Mouse (Mus musculus) CD4-positive, CD25-positive, alpha-beta regulatory T cell, adult 2 months (primary cell): ENCODE measurements around the gene Srebf1.
A peak's percentile ranks its signal among the peaks of the same experiment; 100 is the strongest.

Experiments
- DNase-seq: peaks from one replicate; pipeline ENCODE4 v3.0.0-alpha.2; 2012; ENCODE audit warnings: low read depth, low spot score

Srebf1 gene

DNA sequence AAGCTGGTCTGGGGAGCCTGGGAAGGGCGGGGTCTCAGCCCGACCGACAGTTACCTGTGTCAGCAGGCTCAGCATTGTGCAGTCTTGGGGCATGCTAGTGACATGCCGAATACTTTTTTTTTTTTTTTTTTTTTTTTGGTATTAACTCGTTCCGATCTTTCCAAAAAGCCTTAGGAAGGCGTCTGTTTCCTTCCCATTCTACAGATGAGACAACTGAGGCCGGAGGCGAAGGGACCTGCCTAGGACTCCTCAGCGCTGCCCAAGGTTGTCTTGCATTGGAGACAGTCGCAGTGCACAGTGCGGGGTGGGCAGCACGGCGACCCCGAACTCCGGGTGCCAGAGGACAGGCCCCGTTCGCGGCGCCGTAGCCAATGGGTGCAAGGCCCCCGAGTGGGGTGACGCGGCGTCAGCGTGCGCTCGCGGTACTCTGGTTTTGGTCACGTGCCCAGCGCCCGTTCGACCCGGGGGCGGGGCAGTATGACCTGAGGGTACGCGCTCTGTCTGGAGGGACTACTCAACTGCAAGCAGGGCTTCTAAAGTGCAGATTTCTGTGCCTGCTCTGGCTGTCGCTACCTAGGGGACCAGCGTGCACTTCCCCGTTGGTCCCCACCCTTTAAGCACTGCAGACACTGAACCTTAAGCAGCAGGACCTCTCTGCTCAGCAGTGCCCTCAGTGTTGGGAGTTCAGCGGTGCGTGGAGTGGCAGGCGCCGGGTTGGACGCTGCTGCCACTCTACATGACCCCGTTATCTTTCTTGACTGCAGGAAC is at the start of gene Srebf1:
Gene Srebf1 (minus strand): TSS at position 113 of the 768 bp plus-strand sequence.
- peak; percentile 90 for DNase-seq

DNA sequence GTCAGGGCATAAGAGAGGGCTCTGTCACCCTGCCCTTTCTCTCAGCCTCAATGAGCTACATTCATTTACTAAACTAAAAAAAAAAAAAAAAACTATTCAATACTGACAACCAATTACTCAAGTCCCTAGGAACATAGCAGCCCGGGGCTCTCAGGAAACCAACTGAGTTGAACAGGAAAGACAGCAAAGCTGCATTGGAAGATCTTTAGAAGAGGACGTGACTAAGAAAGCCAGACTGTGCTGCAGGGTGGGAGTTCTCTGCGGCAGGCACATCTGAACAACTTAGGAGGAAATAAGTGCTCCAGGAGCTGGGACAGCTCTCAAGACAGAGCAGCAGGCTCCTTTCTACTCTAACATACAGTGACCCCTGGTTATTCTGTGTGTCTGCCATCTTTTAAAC is 46.2 kb upstream of the Srebf1 start:
- no peak for DNase-seq

DNA sequence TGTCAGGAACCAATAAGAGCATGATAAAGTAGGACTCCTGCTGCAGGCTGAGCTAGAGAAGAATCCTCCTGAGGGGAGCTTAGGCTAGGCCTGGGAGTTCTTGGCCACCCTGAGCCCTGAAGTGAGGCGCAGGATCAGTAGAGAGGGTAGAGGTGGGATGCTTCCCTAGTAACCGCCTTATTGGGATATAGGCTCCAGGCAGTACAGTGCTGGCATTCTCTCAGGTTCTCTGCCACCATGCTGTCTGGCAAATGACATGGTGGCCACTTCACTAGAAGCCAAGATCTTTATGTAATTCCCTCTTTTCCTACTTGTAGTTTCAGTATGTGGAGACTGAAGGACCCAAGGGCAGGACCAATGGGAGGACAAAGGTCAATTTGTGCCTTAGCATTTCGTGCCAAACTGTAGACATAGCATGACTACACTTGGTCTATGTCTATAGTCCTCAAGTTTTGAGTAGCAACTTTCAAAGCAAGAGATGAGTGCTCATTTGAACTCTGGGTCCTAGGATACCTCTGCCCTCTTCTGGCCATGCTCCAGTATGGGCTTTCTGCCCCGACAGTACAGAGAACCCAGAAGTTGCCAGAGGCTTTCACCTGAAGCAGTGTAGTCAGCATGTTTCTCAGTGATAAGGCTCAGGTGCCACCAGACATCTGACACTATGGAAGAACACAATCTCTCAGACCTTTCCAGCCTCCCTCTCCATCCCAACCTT is 43.0 kb upstream of the Srebf1 start:
- DNase-seq: peak; percentile 51

DNA sequence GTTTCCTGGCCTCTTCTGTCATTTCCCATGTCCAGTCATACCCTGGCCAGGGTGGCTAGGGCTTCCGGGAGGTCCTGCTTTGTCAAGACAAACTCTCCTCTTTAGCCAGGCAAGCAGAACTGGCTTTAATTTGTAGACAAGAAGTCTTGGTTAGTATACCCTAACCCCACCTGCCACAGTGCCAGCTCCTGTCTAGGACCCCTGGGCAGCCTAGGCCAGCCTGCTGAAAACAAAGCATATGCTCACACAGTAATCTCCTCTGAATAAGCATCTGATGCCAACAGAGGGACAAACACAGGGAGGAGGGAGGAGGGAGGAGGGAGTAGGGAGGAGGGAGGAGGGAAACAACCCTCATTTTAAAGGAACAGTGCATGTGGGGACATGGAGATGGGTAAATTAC is 42.3 kb upstream of the Srebf1 start:
- DNase-seq: no peak

DNA sequence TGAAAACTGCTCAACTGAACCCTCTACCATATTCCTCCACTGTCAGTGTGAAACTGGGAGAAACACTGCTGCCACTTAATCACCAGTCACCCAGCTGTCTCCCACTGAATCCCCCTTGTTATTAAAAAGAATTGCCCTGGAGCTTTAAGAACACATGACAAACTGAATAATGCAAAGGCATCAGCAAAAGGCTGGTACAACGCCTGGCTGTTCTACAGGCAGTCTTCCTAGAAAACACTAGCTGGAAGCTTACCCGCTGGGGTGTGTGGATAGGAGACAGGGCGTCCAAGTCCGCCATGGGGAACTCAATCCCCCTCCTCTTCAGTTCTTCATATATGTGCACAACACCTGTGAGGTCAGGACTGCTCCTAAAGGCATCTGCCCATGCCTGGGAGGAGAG is 40.0 kb upstream of the Srebf1 start:
- DNase-seq: no peak

DNA sequence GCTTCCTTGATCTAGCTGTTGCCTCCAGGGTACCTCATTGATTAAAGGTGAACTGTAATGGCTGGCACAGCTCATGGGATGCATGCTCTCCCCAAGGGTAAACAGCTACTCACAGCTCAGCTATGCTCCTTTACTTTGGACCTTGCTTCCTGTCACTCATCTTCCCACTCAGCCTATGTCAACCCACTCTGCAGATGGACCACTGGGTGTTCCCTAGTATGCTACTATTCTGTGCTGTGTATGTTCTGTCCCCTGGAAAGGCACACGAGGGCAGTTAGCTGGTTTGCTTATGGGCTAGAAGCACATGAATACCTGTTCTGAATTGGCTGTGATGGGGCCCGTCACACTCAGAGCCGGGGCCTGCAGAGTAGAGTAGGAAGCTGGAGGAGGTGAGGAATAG is 38.4 kb upstream of the Srebf1 start:
- DNase-seq: no peak

DNA sequence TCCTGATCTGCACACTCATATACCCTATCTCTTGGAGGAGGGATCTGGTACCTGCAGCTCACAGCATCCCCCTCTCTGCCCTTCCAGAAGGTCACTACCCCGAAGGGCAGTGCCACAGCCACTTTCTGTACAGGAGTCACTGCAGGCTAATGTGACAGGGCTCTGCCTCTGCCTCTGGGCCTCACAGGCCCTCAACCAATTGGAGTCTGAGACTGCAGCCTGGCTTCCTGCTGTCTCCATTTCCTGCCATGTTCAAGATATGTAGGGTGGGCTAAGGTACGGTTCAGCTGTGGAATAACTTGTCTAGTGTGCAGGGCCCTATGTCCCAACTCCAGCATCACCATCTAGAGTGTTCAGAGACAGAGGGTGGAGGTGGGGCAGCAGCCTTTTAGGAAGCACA is 35.3 kb upstream of the Srebf1 start:
- no peak for DNase-seq

DNA sequence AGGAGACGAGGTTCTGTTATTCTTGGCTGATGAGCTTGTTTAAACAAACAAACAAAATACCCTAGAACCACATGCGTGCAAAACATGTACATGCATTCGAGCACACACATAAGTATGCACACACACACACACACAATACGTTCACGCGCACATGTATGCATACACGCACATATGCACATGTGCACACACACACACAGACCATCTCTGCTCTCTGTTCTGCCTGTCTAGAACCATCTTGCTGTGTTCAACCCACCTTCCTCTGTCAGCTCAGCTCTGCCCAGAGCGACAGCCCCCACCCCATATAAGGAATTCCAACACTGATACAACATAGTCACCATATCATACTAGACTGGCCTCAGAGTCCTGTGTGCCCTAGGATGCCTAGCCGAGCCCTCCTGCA is 34.3 kb upstream of the Srebf1 start:
- no peak for DNase-seq

DNA sequence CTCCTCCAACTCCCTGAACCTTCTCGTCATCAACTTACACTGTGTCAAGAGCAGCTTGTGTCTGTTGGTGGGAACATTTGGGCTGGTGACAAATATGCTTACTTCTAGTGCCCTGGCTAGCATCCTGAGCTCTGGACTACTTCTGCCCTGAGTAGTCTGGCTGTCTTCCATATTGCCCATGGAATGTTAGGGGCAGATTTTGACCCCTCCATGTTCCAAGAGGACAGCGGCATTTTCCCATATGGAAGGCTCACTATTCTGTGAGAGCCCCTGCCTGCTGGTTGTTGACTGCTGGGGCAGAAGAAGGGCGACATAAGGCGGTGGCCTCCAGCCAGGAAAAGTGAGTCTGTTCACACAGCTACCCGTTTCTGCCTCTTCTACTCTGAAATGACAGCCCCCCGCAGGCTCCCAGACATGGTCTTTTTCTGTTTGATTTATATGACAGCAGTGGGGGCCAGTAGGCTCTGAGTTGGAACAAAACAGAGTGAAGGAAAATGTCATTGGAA is 33.8 kb upstream of the Srebf1 start:
- DNase-seq: no peak

DNA sequence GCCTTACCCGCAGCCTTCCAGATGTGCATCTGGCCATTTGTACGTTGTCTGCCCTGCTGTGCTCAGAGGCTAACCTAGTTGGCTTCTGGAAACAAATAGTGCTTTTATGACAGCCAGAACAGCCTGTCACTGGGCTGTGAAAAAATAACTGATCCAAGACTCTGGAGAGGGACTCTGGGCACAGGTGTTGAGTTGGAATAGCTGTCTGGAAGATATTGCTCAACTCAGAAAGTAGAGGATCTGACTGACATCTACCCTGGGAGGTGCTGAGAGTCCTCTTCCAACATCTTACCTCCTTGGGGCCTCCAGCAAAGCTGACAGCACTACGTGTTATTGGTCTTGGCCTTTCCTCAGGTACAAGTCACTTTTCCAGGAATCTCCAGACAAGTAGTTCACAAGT is 33.3 kb upstream of the Srebf1 start:
- no peak for DNase-seq

DNA sequence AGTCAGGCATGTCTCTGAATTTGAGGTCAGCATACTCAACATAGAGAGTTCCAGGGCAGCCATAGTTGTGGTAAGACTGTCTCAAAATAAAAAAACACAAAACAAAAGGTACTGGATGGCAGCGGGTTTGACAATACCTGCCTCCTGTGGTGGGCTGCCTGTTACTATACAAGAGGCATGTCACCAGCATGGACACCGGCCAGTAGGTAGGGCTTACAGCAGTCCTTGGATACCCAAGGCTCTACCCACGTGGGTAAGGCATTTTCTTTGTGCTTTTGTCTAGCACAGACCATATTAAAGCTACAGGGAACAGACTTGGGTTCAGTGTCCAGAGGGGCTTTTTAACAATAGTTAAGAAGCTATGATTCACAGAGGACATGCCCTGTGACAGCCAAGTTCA is 32.8 kb upstream of the Srebf1 start:
- no peak for DNase-seq

DNA sequence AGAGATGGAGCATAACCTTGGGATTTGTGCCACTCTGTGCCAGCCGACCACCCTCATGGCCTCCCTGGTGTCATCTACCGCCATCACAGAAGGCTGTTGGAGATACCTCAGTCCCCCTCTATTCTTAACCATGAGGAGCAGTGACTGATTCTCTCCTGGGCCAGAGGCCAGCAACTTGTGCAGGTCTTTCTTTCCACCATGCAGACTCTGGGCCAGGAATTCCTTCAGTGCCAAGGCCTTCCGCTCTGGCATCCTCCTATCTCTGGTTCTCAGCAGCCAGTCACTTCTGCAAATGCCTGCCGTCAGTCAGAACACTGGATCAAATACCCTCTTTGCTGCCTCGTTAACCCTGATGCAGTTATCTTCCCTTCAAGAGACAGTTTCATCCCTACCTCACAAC is 31.9 kb upstream of the Srebf1 start:
- no peak for DNase-seq

DNA sequence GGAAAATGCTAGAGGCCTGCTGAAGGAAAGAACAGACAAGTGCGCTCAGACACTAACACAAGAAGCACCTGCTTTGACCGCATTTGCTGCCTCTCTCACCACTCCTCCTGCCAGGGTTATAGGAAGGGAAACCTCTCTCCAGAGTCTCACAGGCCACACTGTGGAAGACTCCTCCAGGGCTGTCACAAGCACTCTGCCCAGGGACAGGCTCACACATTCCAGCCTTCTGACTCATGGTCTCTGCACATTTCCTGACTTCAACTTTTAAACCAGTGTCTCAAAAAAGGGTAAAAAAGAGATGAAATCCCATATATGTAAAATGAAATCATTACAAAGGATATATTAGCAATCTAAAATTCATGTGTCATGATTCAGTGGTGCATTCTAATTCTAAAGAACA is 31.2 kb upstream of the Srebf1 start:
- DNase-seq: no peak

DNA sequence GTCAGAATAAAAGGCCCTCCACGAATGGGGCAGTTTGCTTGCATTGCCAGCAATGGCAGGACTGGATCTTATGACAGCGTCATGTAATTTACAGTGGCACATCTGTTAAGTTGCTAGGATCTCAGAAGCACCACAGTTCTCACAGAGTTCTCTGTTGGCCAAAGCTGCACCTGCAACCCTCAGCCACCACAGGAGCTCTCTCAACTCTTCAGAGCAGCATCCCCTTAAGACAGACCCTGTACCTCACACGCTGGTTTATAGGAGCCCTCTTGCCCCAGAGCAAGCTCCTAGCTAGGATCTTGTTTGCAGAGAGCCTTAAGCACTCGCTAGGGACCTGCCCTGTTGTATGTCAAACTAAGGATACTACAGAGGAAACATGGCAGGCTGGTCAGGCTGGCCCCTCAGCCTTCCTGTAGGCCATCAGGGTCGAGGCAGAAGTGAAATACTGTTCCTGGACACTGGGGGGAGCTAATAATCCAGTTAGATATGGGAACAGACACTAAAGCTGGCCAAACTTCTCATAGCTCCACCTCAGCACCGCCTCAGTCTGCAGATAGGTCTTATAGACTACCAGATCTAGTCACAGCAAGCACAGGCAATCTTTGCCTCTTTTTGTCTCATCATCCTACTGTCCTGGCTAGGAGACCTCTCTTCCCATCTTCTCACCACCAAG is 28.7 kb upstream of the Srebf1 start:
- DNase-seq: peak; percentile 69

DNA sequence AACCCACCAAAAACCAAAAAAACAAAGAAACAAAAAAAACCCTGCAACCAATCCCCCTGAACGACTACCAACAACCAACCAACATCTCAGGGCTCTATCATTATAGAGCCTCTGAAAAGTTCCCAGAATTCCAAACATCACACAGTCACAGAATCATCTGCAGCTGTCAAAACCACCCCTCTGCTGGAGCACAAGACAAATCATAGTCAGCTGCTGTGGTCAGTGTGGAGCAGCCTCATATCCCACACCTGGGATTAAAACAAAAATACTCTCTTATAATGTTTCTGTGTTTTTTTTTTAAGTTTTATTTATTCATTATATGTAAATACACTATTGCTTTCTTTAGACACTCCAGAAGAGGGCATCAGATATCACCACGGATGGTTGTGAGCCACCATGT is 27.5 kb upstream of the Srebf1 start:
- no peak for DNase-seq

DNA sequence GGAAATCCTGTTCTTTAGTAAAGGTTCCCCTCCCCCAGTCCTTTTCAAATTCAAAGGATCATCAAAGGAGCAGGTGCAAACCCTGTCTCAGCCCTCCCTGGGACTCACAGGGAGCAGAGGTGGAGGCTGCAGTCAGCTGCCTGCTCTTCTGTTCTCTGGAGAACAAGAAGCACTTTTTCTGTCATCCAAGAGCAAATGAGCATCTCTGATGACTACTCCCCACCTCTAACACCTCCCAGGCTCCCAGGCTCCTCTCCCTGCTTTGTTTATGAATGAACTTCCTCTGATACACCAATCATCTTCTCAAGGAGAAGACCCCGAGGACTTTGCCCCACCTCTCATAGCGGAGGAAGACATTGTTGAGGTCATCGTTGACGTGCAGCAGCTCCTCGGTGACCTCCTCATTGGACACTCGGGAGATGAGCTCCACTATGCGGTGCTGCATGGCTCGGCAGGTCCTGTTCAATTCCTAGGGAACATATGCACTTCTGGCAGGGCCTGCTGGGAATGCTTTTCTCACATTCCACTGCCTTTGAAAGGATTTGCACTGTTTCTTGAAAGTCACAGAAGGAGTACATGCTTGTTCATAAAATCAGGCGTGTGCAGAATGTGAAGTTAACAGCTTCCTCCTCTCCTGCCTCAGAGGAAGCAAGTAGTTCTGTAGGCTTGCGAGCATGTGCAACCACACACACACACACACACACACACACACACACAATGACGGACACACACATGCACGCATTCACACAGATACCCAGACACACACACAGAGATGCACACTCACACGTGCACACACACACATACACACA is 26.4 kb upstream of the Srebf1 start:
- DNase-seq: no peak

DNA sequence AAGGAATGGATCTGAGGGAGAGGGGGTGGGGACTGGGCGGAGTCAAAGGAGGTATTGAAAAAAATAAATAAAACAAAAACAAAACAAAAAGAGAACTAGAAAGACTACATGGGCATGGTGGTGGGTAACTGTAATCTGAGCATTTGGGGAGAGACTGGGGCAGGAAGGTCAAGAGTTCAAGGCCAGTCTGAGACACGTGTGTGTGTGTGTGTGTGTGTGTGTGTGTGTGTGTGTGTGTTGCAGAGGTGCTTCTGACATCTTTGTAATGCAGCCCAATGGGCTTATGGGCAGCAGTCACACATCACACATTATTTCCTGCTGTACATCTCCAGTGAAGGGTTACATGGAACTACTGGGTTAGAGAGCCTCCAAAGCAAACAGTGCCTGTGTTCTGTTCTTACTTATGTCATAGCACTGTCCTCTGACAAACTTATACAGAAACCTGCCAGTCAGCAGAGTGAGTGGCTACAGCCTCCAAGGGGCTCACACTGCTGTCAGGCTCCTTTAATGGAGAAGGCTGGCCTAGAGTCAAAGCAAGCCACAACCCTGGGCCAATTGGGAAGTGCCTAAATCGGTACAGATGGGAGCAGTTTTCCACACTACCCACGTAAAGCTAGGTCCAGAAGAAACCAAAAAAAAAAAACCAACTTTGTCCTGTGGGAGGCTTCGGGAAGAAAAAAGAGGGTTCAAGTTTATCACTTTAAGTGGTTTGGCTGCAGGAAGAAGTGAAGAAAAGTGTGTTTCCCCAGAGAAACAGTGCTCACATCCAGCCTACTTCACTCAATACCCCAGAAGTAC is 25.6 kb upstream of the Srebf1 start:
- DNase-seq: no peak

DNA sequence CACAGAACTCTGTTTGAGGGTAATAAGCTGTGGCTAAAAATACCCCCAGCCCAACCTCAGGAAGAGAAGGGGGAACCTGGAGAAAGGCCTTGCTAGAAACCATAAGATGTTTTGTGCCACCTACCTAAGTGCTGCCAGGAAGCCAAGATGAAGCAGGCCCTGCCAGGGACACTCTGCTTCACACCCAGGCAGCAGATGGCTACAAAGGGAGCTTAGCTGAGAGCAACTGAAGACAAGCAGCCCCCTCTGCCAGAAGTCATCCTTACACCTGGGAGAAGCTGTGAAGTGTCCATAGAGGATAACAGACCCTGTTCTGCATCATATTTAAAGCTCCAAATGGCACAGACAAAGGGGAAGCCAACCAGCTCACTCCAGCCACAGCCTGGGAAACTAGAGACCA is 23.7 kb upstream of the Srebf1 start:
- no peak for DNase-seq

DNA sequence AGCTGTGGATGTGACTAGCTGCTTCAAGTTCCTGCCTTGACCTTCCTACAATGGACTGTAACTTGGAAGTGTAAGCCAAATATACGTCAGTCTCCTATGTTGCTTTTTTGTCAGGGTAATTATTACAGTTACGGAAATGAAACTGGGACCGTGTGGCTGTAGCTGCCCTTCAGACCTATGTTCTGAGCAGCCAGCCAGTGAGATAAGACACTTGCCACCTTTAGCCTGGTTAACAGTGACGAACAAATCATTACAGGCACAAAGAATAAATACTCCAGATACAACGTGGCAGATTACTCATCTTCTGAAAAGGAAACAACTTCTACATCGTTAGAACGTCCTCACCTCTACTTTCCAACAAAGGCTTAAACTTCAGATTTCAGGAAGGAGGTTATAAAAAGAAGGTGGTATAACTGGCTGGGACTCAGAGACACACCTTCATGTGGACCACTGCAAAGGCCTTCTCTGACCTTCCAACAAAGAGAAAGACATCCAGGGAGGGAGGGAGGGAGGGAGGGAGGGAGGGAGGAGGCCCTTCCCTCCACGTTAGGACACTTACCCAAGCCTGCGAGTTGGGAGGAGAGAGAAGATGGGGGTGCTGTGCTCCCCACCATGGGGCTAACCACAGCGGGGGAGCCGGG is 22.2 kb upstream of the Srebf1 start:
- no peak for DNase-seq

DNA sequence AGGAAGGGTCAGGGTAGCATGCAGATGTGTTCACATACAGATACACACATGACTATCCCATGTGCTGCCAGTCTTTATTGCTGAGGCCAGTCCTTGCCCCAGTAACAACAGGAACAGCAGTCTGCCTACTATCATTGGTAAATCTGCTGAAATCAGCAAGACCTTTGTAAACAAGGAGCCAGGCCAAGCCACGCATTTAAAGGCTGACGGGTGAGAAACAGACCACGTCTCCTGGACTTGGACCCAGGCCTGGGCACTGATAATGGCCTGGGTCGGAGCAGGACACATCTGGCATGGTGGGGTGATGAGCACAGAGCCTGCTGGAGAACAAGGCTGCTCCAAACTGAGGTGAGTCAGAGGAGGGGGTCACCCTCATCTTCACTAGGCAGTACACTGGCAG is 18.1 kb upstream of the Srebf1 start:
- DNase-seq: no peak
